Mouse (Mus musculus): Measurements from ENCODE around the gene Cyba. TPM values are rescaled to one million over a fixed set of nuclear protein-coding genes. Genes with fewer than 3 reads are reported as not detected.

Gene Cyba
- polyA plus RNA-seq, 1 experiment from 2014 or later = 33.6 TPM

GRCm38 (mm10) chr8:122405146-122405805 is 27.5 kb downstream of the Cyba start:
- Histone ChIP-seq H3K9me3 (no peaks in the 10 kb centered on the region), H3K4me1 (no peaks in the 10 kb centered on the region), H3K27me3 (replicated peaks) (no peaks in the 10 kb centered on the region), H3K4me2 (no peak overlapping the region), H3K9ac (no peak overlapping the region), H3K27ac (no peak overlapping the region), H3K36me3 (replicated peaks) (peaks cover 55% of the 10 kb centered on the region), H3K4me3 (no peak overlapping the region)
- 95% methylated on average over 9 of the region's 9 CpGs for WGBS
- ATAC-seq (replicated peaks) = no peak

- no peak overlapping the region for H3K9ac ChIP-seq
- no peak for ATAC-seq (replicated peaks)
- 96% methylated on average over 9 of the region's 9 CpGs for WGBS
- no peaks in the 10 kb centered on the region for H3K9me3 ChIP-seq
- no peaks in the 10 kb centered on the region for H3K27me3 ChIP-seq (replicated peaks)
- no peak overlapping the region for H3K27ac ChIP-seq
- peaks cover 47% of the 10 kb centered on the region for H3K36me3 ChIP-seq (replicated peaks)
- H3K4me1 ChIP-seq = no peaks in the 10 kb centered on the region
- no peak overlapping the region for H3K4me3 ChIP-seq
- no peak overlapping the region for H3K4me2 ChIP-seq
These were observed 34.5 kb downstream of the Cyba start for GRCm38 (mm10) chr8:122398186-122398585.

DNA sequence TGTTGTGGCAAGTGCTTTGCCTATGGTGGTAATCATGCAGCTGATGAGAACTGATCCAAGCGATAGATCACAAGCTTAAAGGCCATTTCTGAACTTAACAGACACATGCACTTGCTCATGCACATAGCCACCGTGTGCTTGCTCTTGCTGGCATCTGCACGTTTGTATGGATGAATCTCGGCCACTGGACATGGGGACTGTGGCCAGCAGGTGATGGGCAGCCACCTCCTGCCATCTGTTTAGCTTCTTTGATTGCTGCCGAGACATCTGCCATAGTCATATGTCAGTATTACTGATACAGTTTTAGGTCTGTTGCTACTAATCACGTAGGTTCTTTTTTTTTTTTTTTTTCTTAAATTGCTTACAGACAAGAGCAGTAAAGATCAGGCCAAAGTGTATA is 37.4 kb downstream of the Cyba start:
- no peak overlapping the region for H3K4me2 ChIP-seq
- no peaks in the 10 kb centered on the region for H3K9me3 ChIP-seq
- H3K36me3 ChIP-seq (replicated peaks) = peaks cover 43% of the 10 kb centered on the region
- H3K4me3 ChIP-seq = no peak overlapping the region
- H3K4me1 ChIP-seq = no peaks in the 10 kb centered on the region
- no peak overlapping the region for H3K27ac ChIP-seq
- H3K9ac ChIP-seq = no peak overlapping the region
- 86% methylated on average over 6 of the region's 6 CpGs for WGBS
- H3K27me3 ChIP-seq (replicated peaks) = no peaks in the 10 kb centered on the region
- no peak for ATAC-seq (replicated peaks)

DNA sequence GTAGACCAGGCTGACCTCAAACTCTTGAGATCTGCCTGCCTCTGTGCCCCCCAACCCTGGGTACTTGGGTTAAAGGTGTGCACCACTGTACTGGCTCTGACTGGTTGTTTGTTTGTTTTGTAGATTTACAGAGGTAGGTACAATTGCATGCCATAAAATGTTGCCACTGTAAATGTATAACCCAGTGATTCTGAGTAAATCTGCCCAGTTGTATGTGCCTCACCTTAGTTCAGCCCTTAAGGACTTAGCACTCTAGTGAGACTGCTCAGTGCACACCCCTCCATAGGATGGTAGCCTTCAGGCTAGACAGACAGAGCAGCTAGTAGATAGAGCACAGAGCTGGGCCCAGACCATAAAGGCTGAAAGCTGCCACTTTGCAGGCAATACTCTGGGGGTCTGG is 39.0 kb downstream of the Cyba start:
- no peak for ATAC-seq (replicated peaks)

DNA sequence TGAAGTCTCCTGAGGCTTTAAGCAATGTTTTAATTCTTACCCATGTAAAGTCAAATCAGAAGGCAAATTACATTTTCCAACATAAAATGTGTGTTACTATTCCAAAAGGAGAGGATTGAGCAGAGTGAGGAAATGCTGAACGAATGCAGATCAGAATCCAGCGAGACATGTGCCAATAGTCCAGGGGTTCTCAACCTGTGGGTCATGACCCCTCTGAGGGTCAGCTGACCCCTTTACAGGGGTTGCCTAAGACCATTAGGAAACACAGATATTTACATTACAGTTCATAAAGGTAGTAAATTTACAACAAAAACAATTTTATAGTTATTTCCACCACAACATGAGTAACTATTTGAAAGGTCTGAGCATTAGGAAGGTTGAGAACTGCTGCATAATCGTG is 42.0 kb downstream of the Cyba start:
- Histone ChIP-seq H3K9ac (no peak overlapping the region), H3K36me3 (replicated peaks) (peaks cover 49% of the 10 kb centered on the region), H3K4me2 (no peak overlapping the region), H3K4me3 (no peak overlapping the region), H3K4me1 (no peaks in the 10 kb centered on the region), H3K27me3 (replicated peaks) (no peaks in the 10 kb centered on the region), H3K27ac (no peak overlapping the region), H3K9me3 (no peaks in the 10 kb centered on the region)
- no peak for ATAC-seq (replicated peaks)
- 90% methylated on average over 3 of the region's 3 CpGs for WGBS

More for the DNA sequence above, 39.0 kb downstream of the Cyba start:
- no peak overlapping the region for H3K4me2 ChIP-seq
- H3K36me3 ChIP-seq (replicated peaks) = peaks cover 40% of the 10 kb centered on the region
- no peaks in the 10 kb centered on the region for H3K27me3 ChIP-seq (replicated peaks)
- no peak overlapping the region for H3K9ac ChIP-seq
- H3K4me3 ChIP-seq = no peak overlapping the region
- H3K4me1 ChIP-seq = no peaks in the 10 kb centered on the region
- H3K9me3 ChIP-seq = no peaks in the 10 kb centered on the region
- H3K27ac ChIP-seq = no peak overlapping the region

GRCm38 (mm10) chr8:122389357-122389756 is 43.4 kb downstream of the Cyba start:
- no peak for ATAC-seq (replicated peaks)
- Histone ChIP-seq H3K9ac (no peak overlapping the region), H3K4me1 (no peaks in the 10 kb centered on the region), H3K9me3 (no peaks in the 10 kb centered on the region), H3K4me2 (no peak overlapping the region), H3K4me3 (no peak overlapping the region), H3K27ac (no peak overlapping the region), H3K36me3 (replicated peaks) (peaks cover 61% of the 10 kb centered on the region), H3K27me3 (replicated peaks) (no peaks in the 10 kb centered on the region)
- WGBS = 87% methylated on average over 3 of the region's 3 CpGs

DNA sequence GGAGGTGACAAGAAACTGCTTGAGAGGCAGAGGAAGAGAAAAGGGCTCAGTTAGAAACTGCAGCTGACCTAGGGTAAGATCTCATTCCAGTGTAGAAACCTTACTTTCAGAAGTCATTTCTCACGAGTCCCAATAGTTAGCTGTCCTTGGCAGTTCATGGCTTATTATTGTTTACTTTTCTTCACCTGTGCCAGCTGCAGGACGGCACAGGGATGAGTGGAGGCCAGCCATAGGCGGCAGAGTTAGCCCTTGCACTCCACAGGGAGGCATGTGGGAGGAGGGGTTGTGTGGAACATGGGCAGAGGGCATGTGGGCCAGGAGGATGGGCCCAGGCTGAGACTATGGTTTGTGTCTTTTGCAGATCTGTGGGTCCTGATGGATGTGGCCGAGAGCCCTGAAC is 49.7 kb downstream of the Cyba start:
- Histone ChIP-seq H3K9ac (no peak overlapping the region), H3K4me1 (peaks cover 13% of the 10 kb centered on the region), H3K4me2 (no peak overlapping the region), H3K27ac (no peak overlapping the region), H3K36me3 (replicated peaks) (peaks cover 30% of the 10 kb centered on the region; the same call in 1 of the 2 replicates), H3K27me3 (replicated peaks) (no peaks in the 10 kb centered on the region), H3K9me3 (no peaks in the 10 kb centered on the region), H3K4me3 (no peak overlapping the region)
- ATAC-seq (replicated peaks) = no peak
- 85% methylated on average over 4 of the region's 4 CpGs for WGBS

DNA sequence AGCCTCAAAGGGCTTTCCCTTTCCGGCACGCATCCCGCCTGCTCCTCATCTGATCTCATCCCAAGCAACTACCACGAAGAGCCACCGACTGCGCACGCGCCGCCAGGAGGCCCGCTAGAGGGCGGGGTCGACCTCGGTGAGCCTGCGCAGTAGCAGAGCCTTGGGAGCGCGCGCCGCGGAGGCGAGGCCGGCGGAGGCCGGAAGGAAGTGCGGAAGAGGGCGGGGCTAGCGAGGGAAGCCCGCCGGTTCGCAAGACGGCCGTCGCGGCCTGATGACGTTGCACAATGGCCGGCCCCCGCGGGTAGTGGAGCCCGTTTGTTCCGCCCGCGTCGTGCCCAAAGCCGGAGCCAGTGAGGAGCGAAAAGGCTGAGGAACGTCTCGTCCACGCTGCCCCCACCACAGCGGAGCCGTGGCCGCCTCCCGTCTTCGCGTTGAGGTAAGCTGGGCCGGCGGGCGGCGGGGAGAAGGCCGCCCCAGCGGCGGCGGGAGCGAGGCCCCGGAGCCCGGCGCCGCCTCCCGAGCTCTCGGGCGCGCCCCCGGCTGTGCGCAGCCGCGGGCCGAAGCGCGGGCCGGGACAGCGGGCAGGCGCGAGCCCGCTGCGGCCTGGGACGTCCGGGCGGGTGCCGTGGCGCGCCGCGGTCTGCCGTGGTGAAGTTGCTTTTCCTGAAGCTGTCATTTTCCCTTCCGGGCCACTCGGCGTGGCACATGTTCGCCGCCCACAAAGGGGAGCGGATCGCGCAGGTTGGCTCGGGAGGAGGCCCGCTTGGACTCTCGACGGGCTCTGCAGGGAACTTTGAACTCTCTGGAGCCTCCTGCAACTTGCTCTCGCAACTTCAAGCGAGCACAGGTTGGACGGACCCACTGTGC is 56.1 kb downstream of the Cyba start, which contains the start of gene Zc3h18:
Gene Zc3h18, plus strand, starts transcription at position 245 of the 867 bp plus-strand sequence.
- Histone ChIP-seq H3K36me3 (replicated peaks) (peaks cover 4% of the 10 kb centered on the region; the same call in 1 of the 2 replicates), H3K9me3 (no peaks in the 10 kb centered on the region), H3K27ac (peak within 1 kb of the TSS; percentile 89), H3K4me3 (peak within 1 kb of the TSS; percentile 61), H3K9ac (peak within 1 kb of the TSS; percentile 72), H3K4me1 (peaks cover 26% of the 10 kb centered on the region), H3K4me2 (peak within 1 kb of the TSS; percentile 66), H3K27me3 (replicated peaks) (no peaks in the 10 kb centered on the region)
- under 1% methylated on average over 92 of the region's 107 CpGs for WGBS
- ATAC-seq (replicated peaks) = peak; percentile 92

DNA sequence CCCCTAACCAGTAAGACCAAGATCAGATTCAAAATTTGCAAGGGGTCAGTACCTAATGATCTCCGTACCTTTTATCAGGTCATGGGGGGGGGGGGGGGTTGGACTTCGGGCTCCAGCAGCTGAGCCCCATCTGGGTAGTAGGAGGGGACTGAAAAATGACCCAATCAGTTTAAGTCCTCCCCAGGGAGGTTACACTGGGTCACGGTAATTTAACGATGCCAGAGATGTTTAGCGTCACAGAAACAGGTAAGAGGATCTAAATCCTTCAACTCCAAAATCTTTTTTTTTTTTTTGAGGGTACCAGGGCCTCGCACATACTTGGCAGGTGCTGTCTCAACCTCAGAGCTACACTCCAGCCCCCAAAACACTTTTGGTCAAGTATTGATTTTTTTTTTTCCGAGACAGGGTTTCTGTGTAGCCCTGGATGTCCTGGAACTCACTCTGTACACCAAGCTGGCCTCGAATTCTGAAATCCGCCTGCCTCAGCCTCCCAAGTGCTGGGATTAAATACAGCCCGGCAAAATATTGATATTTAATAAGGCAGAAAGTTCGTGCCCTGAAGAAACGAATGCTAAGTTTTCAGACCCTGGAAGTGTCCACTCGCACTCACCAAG is 56.9 kb downstream of the Cyba start:
- peak overlapping the region; percentile 61 for H3K4me3 ChIP-seq
- peaks cover 23% of the 10 kb centered on the region for H3K4me1 ChIP-seq
- peak overlapping the region; percentile 36; the same call in 1 of the 2 replicates for H3K9ac ChIP-seq
- H3K9me3 ChIP-seq = no peaks in the 10 kb centered on the region
- no peaks in the 10 kb centered on the region for H3K27me3 ChIP-seq (replicated peaks)
- 31% methylated on average over 13 of the region's 13 CpGs for WGBS
- H3K4me2 ChIP-seq = peak overlapping the region; percentile 49
- peak; percentile 46 for ATAC-seq (replicated peaks)
- peak overlapping the region; percentile 72 for H3K27ac ChIP-seq
- H3K36me3 ChIP-seq (replicated peaks) = peaks cover 4% of the 10 kb centered on the region; the same call in 1 of the 2 replicates

- Histone ChIP-seq H3K36me3 (replicated peaks) (peaks cover 4% of the 10 kb centered on the region; the same call in 1 of the 2 replicates), H3K4me2 (peak overlapping the region; percentile 49; the same call in 1 of the 2 replicates), H3K4me3 (no peak overlapping the region), H3K9ac (no peak overlapping the region), H3K4me1 (peaks cover 22% of the 10 kb centered on the region), H3K9me3 (no peaks in the 10 kb centered on the region), H3K27me3 (replicated peaks) (no peaks in the 10 kb centered on the region), H3K27ac (no peak overlapping the region)
- peak; percentile 4; the same call in 1 of the 2 replicates for ATAC-seq (replicated peaks)
- 94% methylated on average over 7 of the region's 7 CpGs for WGBS
These were observed 57.4 kb downstream of the Cyba start for GRCm38 (mm10) chr8:122375320-122375719.

Measured in midbrain, embryonic 15.5 days (tissue).